Mouse (Mus musculus) liver, adult 2 months (tissue): Measurements from ENCODE around the gene Cfdp1.

ENCODE experiments used
- CTCF ChIP-seq: fragments of 200-500 bp; IDR thresholded peaks from 2 replicates; pipeline ENCODE4 v1.5.1; 2011; ENCODE audit warnings: low read depth, low read length, control low read depth
- POLR2A ChIP-seq: fragments of 200-500 bp; IDR thresholded peaks from 2 replicates; pipeline ENCODE4 v1.6.1; 2011; ENCODE audit warnings: low read length, control low read depth; ENCODE audit not compliant: insufficient read depth; ENCODE audit errors: extremely low read depth

DNA sequence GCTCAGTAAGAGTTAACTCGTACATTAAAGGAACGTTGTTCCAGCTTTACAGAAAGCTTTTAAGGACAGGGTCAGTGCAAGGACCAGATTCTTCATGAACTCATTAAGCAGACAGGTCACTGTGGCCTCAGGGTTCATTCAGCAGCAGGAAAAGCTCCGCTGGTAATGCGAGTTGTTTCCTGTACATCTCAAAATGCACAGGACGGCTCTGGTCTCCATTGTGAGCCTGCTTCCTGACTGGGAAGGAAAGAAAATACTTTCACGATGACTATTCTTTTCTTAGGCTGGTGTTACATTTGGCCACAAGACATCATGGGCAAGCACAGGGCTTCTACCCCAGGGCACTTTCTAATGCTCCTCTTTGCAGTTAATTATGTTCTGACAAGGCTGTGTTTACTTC, 52.6 kb downstream of the Cfdp1 start:
- no peak for TF ChIP-seq POLR2A
- TF ChIP-seq CTCF = no peak
